Mouse (Mus musculus) megakaryocyte progenitor cell, adult 5-6 weeks (primary cell): ENCODE results near the gene Ubac1. TPM values are rescaled to one million over a fixed set of nuclear protein-coding genes. Genes with fewer than 3 reads are reported as not detected.

Source experiments
- ATAC-seq: replicated peaks from 2 replicates; pipeline ENCODE4 v1.8.0; 2016; ENCODE audit warnings: mild to moderate bottlenecking, moderate TSS enrichment, inconsistent platforms; ENCODE audit not compliant: poor library complexity
- total RNA-seq, 2 experiments: library from RNA; stranded (forward) in 1 of 2; stranded (reverse) in 1 of 2; fragments of 157-497, 149-512 nt in 1 of 2; fragments of 200-1000 nt in 1 of 2; gene quantifications; 2 replicates each; pipeline versions ENCODE4 v1.2.3 to v1.2.4; 2015 to 2017

Ubac1 gene
- 62.2 and 62.7 TPM in 2 replicates for total RNA-seq (2015)
- total RNA-seq (2017) = 34.4 and 44.1 TPM in 2 replicates

DNA sequence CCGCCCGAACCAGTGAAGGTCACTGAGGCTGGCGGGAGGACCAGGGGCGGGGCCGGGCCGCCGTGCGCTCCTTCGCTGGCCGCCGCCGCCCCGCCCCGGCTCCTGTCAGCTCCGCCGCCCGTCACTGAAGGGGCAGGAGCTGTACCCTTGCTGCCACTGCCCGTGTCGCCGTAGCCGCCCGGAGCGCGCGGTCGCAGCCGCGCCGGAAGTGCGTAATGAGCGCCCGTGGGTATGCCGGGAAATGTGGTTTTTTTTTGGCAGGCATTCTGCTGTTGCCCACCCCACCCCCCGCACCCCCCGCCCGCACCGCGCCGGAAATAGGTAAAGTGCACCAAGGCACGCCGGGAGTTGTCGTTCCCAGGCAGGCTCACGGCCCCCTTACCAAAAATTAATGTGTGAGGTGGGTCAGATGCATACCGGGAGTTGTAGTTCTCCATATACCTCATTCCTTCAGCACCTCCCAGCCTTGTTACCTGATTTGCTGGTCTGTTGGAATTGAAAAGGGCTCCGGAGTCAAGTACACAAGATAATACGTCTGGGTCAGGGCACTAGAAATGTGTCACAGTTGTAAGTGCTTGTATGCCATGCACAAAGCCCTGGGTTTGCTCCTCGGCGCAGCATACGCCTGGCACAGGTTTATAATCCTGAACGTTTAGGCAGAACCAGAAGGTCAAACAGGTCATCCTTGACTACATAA lies at the start of gene Ubac1:
Ubac1 (minus strand) TSS at position 187 of the 697 bp plus-strand sequence.
- peak; percentile 83 for ATAC-seq

DNA sequence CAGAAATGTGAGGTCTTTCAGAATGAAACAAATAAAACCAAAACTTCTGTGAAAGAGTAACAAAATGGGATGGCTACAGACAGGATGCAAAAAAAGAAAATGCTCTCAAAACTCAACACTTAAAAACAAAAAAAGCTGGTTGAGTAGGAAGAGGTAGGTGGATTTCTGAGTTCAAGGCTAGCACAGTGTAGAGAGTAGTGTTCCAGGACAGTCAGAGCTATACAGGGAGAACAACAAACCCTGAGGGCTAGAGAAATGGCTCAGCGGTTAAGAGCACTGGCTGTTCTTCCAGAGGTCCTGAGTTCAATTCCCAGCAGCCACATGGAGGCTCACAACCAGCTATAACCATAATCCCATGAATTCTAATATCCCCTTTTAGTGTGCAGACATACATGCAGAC lies 47.0 kb upstream of the Ubac1 start:
- no peak for ATAC-seq

DNA sequence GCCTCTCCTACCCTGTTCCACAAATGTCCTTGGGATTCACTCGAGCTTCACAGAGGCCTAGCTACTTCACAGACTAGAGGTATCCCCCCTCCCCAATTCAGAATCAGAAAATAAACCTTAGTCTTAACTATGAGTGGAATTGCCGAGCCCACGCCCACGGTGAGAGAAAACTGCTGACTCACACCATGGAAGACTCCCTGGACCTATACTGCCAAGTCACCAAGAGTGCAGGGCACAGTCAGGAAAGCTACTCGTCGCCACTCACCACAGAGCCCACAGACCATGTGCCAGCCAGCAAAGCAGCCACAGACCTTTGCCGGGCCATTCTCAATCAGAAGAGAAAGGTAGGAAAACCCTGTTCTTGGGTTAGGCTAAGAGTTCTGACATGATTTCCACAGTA lies 46.6 kb upstream of the Ubac1 start:
- peak; percentile 83 for ATAC-seq

DNA sequence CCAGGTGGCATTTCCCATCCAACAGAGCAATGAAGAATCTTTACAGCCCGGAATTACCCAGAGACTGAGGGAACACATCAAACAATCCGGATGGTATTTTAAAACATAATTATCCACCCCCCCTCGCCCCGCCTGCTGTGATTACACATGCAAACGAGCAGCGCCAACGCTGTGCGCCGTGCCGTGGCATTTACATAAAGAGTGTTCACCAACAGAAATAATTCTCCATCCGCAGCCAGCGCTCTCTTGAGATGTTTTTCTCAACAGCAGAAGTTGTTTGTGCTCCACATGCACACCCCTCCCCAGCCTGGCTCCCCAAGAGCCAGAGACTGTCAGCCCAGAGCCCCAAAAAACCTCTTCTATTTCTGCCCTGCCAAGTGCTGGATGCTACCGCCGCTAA lies 45.0 kb upstream of the Ubac1 start:
- ATAC-seq = no peak

DNA sequence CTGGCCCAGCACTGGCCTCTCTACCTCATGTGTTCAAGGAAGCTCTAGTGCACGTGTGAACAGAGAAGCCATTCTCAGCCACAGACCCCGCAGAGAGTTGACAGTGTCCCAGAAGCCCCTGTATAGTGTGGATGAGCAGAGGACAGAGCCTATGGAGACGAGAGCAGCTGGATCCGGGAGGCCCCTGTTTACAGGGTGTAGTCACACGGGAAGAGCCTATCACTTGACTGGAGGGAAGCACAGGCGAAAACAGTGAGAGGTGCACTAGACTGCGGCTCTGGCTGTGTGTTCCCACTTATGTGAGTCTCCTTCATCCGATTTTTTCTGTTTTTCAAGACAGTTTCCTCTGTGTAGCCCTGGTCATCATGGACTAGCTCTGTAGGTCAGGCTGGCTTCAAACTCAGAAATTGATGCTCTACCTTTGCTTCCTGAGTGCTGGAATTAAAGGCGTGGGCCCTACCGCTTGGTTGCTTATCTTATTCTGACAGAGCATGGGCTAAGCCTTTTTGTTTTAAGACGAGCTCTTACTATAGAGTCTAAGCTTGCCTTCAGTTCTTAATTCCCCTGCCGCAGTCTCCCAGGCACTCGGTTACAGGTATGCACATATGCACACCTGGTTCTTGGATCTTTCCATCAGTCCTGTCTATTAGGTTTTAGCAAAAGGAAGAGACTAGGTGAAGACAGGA lies 41.3 kb upstream of the Ubac1 start:
- no peak for ATAC-seq

DNA sequence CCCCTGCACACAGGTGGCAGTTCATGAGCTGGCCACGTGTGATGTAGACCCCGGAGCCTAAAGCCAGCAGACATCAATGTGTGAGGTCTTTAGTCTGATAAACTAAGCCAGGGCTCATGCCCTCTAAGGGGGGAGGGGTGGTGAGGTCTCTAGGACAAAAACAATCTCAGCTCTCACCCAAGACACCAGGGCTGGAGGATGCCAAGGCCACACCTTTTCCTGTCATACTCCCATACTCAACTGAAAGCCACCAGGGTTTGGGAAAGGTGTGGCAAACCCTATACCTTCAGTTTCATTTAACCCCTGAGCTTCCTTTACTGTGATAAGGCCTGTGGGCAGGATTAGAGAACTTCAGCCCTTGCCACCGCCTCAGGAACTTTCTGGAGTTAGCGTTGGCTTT lies 40.7 kb upstream of the Ubac1 start:
- 0 out of 2 replicates have a peak, but pooled peaks have one; percentile 7 for ATAC-seq

DNA sequence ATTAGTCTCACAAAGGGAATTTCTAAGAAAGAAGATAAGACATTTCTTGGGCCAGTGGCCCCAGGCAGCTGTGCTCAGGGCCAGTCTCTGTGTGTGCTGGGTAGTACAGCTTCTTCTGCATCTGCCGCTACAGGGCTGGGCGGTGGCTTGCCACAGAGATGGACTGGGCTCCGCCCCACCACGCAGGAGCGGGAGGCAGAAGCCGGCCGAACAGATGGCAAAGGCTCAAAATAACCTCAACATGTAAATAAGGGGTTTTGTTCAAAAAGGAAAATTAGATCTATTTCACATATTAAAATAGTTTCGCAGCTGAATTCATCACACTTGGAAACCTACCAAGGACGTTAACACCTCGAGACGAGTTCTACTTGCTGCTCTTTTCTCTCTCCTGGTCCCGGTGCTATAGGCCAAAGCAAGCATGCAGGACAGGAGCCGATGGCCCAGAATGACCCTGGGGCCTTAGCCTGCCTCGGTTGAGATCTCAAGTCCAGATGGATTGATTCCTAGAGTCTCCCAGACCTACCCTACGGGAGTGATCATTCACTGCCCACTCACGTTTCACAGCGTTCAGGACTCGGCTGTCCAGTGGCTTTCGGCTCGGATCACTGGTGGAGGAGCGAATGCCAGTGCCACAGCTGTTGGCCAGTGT lies 39.6 kb upstream of the Ubac1 start:
- ATAC-seq = peak; percentile 75

DNA sequence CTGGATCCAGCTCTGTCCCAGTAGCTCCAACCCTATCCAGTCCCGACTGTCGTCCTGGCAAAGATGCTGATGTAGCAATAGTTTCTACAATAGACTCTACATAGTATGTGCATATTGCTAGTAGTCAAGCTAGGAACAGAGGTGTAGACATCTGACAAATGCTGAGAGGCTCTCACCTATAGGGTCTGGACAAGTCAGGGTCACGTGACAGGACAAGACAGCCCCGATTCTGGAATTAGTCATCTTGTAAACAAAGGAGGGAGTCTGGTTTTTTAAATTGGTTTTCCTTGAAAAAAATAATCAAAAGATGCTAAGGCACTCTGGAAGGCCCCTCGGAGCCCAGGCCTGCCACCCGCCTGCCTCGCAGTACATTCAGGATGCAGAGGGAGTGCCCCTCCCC lies 35.5 kb upstream of the Ubac1 start:
- ATAC-seq = no peak

DNA sequence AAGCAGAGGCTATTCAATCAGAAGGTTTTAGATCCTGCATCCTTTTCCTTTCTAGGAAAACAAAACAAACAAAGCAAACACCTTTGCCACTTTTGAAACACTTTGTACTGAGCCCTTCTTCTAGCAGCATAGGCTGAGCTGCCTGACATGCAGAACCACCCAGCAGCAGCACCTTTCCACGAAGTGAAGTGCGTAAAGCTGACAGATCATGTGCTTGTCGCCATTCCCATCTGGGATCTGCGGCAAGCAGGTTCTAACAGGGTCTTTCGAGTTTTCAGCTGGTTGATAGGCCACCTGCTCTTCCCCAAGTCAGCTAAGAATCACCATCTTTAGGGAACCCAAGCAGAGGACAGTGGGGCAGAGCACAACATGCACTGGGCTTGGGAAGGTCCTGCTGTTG lies 34.7 kb upstream of the Ubac1 start:
- ATAC-seq = no peak

DNA sequence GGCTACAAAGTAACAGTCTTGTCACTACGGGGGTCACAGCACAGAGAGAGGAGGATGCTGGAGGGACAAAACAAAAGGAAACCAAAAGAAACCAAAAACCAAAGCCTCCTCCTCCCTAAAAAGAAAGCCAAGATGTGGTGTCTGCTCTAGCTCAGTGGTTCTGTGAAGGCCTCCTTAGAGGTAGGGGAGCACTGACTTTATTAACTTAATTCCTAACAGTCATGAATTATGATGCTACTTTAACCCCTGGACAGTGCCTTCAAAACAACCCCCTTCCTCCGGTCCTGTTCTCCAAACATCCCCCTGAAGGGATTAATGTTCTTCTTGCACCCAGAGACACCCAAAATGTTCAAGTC lies 34.2 kb upstream of the Ubac1 start:
- no peak for ATAC-seq

DNA sequence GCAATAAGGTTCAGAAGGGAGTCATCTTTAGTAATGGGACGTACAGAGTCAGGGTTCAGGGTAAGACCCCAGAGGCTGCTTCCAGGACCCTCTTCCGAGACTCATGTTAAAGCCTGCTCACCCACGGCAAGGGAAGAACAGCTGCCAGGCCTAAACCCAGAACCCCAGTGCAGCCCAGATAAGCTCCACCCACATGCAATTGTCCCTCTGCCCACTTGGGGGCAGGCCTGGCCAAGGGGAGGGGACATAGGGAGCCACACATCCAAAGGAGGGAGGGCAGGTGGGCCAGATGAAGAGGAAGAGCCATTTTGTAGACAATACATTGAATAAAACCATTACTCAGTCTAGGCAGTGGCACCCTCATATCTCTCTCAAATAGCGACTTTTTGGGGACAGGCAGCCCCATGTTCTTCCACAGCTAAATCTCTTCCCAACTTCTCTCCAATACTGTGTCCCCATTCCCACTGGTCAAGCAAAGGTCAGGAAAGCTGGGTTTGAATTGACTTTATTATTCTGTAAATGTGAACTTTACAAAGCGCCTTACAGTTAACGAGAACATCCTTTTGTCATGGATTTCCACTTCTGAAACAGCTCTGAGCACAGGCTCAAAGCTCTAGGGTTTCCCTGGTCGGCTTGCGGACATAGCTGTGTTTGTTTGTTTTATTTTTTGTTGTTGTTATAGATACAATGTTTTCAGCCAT lies 33.6 kb upstream of the Ubac1 start:
- peak; percentile 100 for ATAC-seq

DNA sequence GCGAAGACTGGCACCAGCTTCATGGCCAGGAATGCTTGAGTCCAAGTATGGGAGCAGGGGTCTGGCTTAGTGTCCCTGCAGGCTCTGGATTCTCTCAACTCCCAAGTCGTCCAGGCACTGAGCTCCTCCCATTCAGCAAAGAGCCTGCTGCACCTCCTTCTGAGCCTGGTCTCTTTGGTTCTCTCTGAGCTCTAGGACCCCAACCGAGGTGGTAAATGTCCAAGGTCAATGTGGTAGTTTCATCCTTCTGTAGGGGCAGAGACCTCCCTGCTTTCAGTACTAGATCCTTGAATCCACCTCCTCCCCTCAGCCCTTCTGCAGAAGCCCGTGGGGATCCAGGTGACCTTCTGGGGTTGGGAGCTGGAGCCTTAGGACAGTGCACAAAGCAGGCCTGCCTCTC lies 31.3 kb upstream of the Ubac1 start:
- ATAC-seq = no peak

DNA sequence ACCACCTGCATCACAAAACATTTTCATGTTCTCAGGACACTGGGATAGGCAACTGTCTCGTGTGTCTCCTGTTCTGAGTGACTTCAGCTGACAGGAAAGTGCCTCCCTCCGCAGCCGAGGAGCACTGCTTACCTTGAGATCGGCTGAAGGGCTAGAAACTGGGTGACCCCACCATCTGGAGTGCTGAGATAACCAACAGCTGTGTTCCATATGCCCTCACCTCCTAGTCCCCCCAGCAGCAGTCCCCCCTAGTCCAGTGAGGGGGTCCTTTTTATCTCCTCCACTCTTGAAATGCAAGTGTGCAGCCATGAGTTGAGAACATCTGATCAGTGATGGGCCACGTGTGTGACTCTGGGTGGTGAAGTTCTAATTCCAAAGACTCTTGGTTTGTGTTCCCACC lies 27.3 kb upstream of the Ubac1 start:
- 0 out of 2 replicates have a peak, but pooled peaks have one; percentile 9 for ATAC-seq

DNA sequence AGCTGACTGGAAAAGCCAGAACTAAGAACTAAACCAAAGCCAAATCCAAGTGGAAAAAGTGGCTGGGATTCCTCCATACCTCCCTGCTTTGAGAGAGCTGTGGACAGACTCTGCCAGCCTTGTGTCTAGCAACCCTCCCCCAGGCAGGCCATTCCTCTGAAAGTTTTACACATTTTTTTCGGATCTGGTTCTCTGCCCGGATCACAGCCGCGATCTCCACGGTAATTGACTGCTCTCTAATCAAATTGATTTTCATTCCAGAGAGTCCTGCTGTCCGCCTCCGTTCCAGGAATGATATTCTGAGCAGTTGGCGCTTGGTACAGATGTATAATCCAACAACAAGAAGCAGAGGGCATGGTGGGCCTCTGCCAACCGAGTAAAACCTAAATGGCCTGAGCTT lies 22.7 kb upstream of the Ubac1 start:
- no peak for ATAC-seq

DNA sequence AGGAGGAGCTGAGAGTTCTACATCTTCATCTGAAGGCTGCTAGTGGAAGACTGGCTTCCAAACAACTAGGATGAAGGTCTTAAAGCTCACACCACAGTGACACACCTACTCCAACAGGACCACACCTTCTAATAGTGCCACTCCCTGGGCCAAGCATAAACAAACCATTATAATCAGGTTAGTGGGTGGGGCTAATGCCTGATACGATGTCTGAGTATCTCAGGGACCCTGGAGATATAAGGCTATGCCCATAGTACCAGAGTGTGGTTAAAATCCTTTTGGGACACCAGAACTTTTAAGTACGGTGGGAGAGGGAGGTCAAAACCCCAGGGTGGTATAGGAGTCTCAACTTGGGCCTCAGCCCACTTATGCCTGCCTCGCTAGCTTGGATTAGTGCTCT lies 21.1 kb upstream of the Ubac1 start:
- ATAC-seq = no peak

DNA sequence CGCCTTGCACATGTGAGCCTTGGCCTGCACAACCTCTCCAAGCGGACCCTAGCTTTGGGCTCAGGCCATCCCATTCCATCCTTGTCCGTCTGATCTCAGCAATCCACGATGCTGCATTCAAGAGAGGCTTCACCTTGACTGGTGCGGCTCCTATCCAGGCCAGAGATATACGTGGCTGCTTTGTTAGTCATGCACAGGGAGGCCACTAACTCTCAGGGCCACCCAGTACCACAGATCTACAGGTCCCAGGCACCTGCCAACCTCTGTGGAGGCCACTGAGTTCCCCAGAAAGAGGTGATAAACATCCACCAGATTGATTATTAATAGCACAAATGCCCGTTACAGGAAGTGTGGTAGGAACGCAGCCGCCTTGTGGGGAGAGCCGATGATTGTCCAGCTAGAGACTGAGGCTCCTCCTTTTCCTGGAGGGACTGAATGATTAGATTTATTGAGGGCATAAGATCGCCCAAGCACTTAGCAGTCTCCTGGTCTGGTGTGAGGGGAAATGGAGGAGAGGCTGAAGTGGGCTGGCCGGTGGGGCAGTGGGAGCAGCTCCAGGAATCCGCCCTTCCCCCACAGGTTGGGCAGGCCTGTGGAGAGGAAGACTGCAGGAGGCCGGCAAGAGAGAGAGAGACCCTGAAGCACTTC lies 19.7 kb upstream of the Ubac1 start:
- 0 out of 2 replicates have a peak, but pooled peaks have one; percentile 15 for ATAC-seq

DNA sequence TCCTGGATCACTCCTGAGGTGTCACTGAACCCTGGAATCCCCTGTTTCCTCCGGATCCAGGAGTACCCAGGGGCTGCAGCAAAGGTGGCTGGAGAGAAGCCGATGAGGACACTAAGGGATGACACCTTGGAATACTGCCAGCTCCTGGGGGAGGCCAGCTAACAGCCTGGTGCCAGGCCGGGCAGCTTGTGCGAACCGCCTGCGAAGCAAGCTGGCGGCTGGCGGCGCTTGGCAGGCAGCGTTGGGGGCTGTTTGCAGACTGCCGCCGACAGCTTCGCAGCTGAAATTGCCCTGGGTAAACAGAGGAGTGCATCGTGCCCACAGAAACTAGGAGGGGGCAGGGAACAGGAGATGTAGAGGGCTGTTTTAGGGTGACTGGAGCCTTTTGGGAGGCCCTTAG lies 18.4 kb upstream of the Ubac1 start:
- no peak for ATAC-seq

DNA sequence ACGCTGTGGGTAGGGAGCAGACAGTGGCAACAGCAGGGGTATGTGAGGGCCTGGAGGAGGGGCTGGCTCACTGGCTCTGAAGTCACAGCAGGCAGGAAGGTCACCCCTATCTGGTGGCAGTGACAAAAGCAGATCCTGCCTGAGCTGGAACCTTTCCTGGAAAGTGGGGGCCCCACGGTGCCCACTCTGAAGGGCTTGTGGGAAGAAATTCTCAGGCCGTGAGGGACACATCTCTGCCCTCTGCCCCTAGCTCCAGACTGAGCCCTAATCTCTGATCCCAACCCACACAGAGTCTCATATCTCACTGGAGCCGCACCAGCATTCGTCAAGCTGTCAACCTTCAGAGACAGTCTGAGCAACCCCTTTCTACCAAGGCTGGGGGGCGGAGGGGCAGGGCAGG lies 15.8 kb upstream of the Ubac1 start:
- peak; percentile 71 for ATAC-seq

DNA sequence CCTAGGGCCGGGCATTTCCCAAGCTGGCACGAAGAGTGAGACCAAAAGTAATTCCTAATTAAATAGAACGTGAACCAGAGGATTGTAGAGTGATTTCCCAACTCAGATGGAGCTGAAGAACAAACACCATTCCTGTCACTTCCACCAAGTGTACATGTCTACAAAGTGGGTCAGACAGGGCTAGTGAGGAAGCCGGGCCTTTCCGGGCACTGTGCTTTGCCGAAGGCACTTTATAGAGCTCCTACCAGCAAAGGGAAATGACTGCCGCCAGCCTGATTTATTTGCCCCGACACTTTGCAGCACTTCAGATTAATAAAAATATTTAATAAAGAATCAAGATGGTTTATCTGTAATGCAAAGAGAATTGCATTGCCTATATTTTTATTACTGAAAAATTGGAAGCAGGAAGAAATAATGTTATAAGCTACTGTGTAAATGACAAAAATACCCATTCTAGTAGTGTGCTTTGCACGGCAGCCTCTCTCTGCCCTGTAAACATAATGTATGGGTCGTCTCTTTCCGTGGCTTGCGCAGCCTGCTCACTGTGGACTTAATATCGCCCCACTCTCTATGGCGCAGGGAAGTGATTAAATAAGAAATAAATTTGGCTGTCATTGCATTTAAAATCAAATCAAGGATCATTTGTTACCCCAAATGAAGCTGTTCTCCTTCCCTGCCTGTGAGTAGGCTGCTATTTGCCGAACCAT lies 12.9 kb upstream of the Ubac1 start:
- no peak for ATAC-seq

DNA sequence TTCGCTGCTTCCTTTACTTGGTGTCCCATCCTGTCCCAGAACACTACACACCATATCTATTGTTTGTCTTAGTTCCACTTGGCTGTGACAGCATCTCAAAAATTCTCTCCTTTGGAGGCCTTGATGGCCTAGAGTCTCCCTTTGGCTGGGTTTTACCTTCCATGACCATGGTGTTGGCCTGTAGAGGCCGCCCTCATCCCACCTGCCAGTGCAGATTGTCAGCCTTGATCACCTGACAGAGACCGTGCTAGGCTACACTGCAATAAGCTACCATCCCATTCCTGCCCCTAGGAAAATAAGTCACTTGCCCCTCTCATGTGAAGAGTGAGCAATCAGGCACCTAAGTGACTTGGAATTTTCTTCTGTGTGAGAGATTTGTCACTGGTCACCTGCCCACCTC lies 8.7 kb upstream of the Ubac1 start:
- ATAC-seq = peak; percentile 42; the same call in 1 of the 2 replicates
